Mouse (Mus musculus) spleen, adult 2 months (tissue): ENCODE data around the gene Pfn1.

Experiments used
- CTCF ChIP-seq: fragments of 200-500 bp; IDR thresholded peaks from 2 replicates; pipeline ENCODE4 v1.5.1; 2011; ENCODE audit warnings: mild to moderate bottlenecking, inconsistent platforms; ENCODE audit not compliant: insufficient read depth, insufficient read length, insufficient replicate concordance; ENCODE audit errors: extremely low read depth
- POLR2A ChIP-seq: fragments of 200-500 bp; IDR thresholded peaks from 2 replicates; pipeline ENCODE4 v1.6.1; 2011; ENCODE audit warnings: low read depth, low read length, inconsistent platforms

- TF ChIP-seq CTCF (no peak), POLR2A (no peak)
These were observed 6.1 kb upstream of the Pfn1 start for GRCm38 (mm10) chr11:70660571-70660970.
